Mouse (Mus musculus) forebrain, embryonic 15.5 days (tissue): ENCODE results near the gene Olfr1504. TPM values are rescaled to one million over a fixed set of nuclear protein-coding genes. Genes with fewer than 3 reads are reported as not detected.
"Not testable (repeated sequence)": the region's sequence is repeated elsewhere in the genome, so short reads cannot be mapped to it uniquely, and the experiment has no call there.

Source experiments
- ATAC-seq: fragments of 200-750 bp; cut with Nextera tagmentation; replicated peaks from 2 replicates; pipeline ENCODE4 v1.8.0; 2017; ENCODE audit warnings: mild to moderate bottlenecking, moderate TSS enrichment, moderate library complexity
- H3K27ac ChIP-seq: fragments of 300-500 bp; sonication (generic); replicated peaks from 2 replicates; pipeline ENCODE4 v1.5.1; 2015; ENCODE audit warnings: mild to moderate bottlenecking, inconsistent platforms
- H3K27me3 ChIP-seq: fragments of 300-500 bp; sonication (generic); 2 replicates; pipeline ENCODE4 v1.6.1; 2015; ENCODE audit warnings: inconsistent platforms
- H3K36me3 ChIP-seq: fragments of 300-500 bp; sonication (generic); 2 replicates; pipeline ENCODE4 v1.6.1; 2015; ENCODE audit warnings: mild to moderate bottlenecking, inconsistent platforms
- H3K4me1 ChIP-seq: fragments of 300-500 bp; sonication (generic); 2 replicates; pipeline ENCODE4 v1.6.1; 2015; ENCODE audit warnings: inconsistent platforms
- H3K4me2 ChIP-seq: fragments of 300-500 bp; sonication (generic); replicated peaks from 2 replicates; pipeline ENCODE4 v1.6.1; 2015; ENCODE audit warnings: mild to moderate bottlenecking, inconsistent platforms
- H3K4me3 ChIP-seq: fragments of 300-500 bp; sonication (generic); 2 replicates; pipeline ENCODE4 v1.5.1; 2015; ENCODE audit warnings: mild to moderate bottlenecking, inconsistent platforms
- H3K9ac ChIP-seq: fragments of 300-500 bp; sonication (generic); replicated peaks from 2 replicates; pipeline ENCODE4 v1.6.1; 2015; ENCODE audit warnings: mild to moderate bottlenecking, inconsistent platforms
- H3K9me3 ChIP-seq: fragments of 300-500 bp; sonication (generic); 2 replicates; pipeline ENCODE4 v1.6.1; 2016; ENCODE audit warnings: inconsistent platforms
- WGBS: fragments of 180-500 bp; shearing (Covaris S2); methylation state at CpG from one replicate; pipeline ENCODE4 v1.1.7; 2015; ENCODE audit warnings: mixed read lengths; 5-methylcytosine and 5-hydroxymethylcytosine counted together
- polyA plus RNA-seq: library from polyadenylated mRNA; unstranded; fragments of >200 nt; fragmentation: Nextera tagmentation; extraction: Ambion mirVana; gene quantifications from 2 replicates; pipeline ENCODE4 v1.2.1, GENCODE M21; 2015

The Olfr1504 gene
- polyA plus RNA-seq: not detected in 2 replicates

GRCm38 (mm10) chr19:13897828-13898227 lies at the start of gene Olfr1504:
Olfr1504 (minus strand) TSS chr19:13897928.
- Histone ChIP-seq H3K4me3 (no peak within 1 kb of the TSS), H3K9ac (no peak within 1 kb of the TSS), H3K27ac (no peak within 1 kb of the TSS), H3K36me3 (no peaks in the 10 kb centered on the region), H3K4me1 (no peaks in the 10 kb centered on the region), H3K9me3 (no peaks in the 10 kb centered on the region), H3K4me2 (no peak within 1 kb of the TSS), H3K27me3 (no peaks in the 10 kb centered on the region)
- no peak for ATAC-seq
- WGBS: 73% methylated on average over 1 of the region's 1 CpGs

GRCm38 (mm10) chr19:13913230-13913629 lies 15.5 kb upstream of the Olfr1504 start, which contains the start of gene Olfr1505:
Olfr1505 (plus strand) TSS chr19:13913530.
- H3K27ac ChIP-seq: no peak within 1 kb of the TSS
- no peaks in the 10 kb centered on the region for H3K4me1 ChIP-seq
- ATAC-seq: no peak
- no peaks in the 10 kb centered on the region for H3K27me3 ChIP-seq
- no peak within 1 kb of the TSS for H3K4me3 ChIP-seq
- WGBS: 81% methylated on average over 2 of the region's 2 CpGs
- H3K36me3 ChIP-seq: no peaks in the 10 kb centered on the region
- no peaks in the 10 kb centered on the region for H3K9me3 ChIP-seq
- H3K9ac ChIP-seq: no peak within 1 kb of the TSS
- no peak within 1 kb of the TSS for H3K4me2 ChIP-seq

- ATAC-seq: no peak
- H3K9ac ChIP-seq: no peak within 1 kb of the TSS
- no peak within 1 kb of the TSS for H3K4me3 ChIP-seq
- no peak within 1 kb of the TSS for H3K4me2 ChIP-seq
- no peaks in the 10 kb centered on the region for H3K27me3 ChIP-seq
- no peaks in the 10 kb centered on the region for H3K36me3 ChIP-seq
- H3K9me3 ChIP-seq: no peaks in the 10 kb centered on the region
- no peaks in the 10 kb centered on the region for H3K4me1 ChIP-seq
- WGBS: 85% methylated on average over 1 of the region's 1 CpGs
- H3K27ac ChIP-seq: no peak within 1 kb of the TSS
Measured at GRCm38 (mm10) chr19:13861495-13861894, 36.2 kb downstream of the Olfr1504 start, which contains the start of gene Olfr1502. Olfr1502 (plus strand) TSS chr19:13861795.

GRCm38 (mm10) chr19:13850592-13850991 lies 47.1 kb downstream of the Olfr1504 start, which contains the start of gene Olfr1501:
Olfr1501 (minus strand) TSS chr19:13850692.
- H3K27ac ChIP-seq, H3K4me2 ChIP-seq, H3K9ac ChIP-seq, H3K36me3 ChIP-seq, H3K27me3 ChIP-seq, H3K9me3 ChIP-seq, H3K4me3 ChIP-seq, ATAC-seq, H3K4me1 ChIP-seq: not testable (repeated sequence)

Other genes with a start within 250 kb of the Olfr1504 start
- not detected in 2 replicates for gene Olfr1490, start 246.8 kb downstream of the Olfr1504 start, polyA plus RNA-seq
- gene Olfr1491, start 200.7 kb downstream of the Olfr1504 start, polyA plus RNA-seq: not detected in 2 replicates
- gene Olfr1493-ps1, start 174.7 kb downstream of the Olfr1504 start, polyA plus RNA-seq: not detected in 2 replicates
- not detected in 2 replicates for gene Olfr1494, start 158.2 kb downstream of the Olfr1504 start, polyA plus RNA-seq
- gene Olfr1495, start 133.3 kb downstream of the Olfr1504 start, polyA plus RNA-seq: not detected in 2 replicates
- not detected in 2 replicates for gene Olfr1496, start 120.0 kb downstream of the Olfr1504 start, polyA plus RNA-seq
- gene Olfr1497, start 99.7 kb downstream of the Olfr1504 start, polyA plus RNA-seq: not detected in 2 replicates
- gene Olfr1499, start 78.5 kb downstream of the Olfr1504 start, polyA plus RNA-seq: not detected in 2 replicates
- not detected in 2 replicates for gene Olfr1500, start 67.4 kb downstream of the Olfr1504 start, polyA plus RNA-seq
- gene Olfr1501, start 47.2 kb downstream of the Olfr1504 start, polyA plus RNA-seq: not detected in 2 replicates
- gene Olfr1502, start 36.1 kb downstream of the Olfr1504 start, polyA plus RNA-seq: not detected in 2 replicates
- gene Olfr1505, start 15.6 kb upstream of the Olfr1504 start, polyA plus RNA-seq: not detected in 2 replicates